Mouse (Mus musculus) right cerebral cortex, postnatal 10 days (tissue): ENCODE results near the gene Rcc2.

Experiments used
- DNase-seq, 2 experiments: peaks; one replicate each; pipeline ENCODE4 v3.0.0; 2021; ENCODE audit warnings: low spot score in 2 of 2

Rcc2 gene

GRCm38 (mm10) chr4:140755811-140756210, 55.5 kb downstream of the Rcc2 start:
- no peak for DNase-seq

GRCm38 (mm10) chr4:140761601-140762000, 61.3 kb downstream of the Rcc2 start:
- no peak for DNase-seq

- DNase-seq, result peak in 1 of 2 experiments; percentile 36
These were observed 62.8 kb downstream of the Rcc2 start for GRCm38 (mm10) chr4:140763158-140763557.

- DNase-seq, result no peak
These were observed 65.6 kb downstream of the Rcc2 start for GRCm38 (mm10) chr4:140765936-140766335.

- no peak for DNase-seq
These were observed 68.6 kb downstream of the Rcc2 start for GRCm38 (mm10) chr4:140768973-140769372.

GRCm38 (mm10) chr4:140770433-140770832, 70.1 kb downstream of the Rcc2 start:
- no peak for DNase-seq

- DNase-seq, result no peak
These were observed 70.8 kb downstream of the Rcc2 start for GRCm38 (mm10) chr4:140771091-140771490.
